Mouse (Mus musculus): ENCODE measurements at regions not wholly inside any gene's neighbourhood (a gene's known extent, or its start where the extent isn't known, plus 50 kb on each side); places are given as distances from the start of the nearest gene placed in this dataset.

DNA sequence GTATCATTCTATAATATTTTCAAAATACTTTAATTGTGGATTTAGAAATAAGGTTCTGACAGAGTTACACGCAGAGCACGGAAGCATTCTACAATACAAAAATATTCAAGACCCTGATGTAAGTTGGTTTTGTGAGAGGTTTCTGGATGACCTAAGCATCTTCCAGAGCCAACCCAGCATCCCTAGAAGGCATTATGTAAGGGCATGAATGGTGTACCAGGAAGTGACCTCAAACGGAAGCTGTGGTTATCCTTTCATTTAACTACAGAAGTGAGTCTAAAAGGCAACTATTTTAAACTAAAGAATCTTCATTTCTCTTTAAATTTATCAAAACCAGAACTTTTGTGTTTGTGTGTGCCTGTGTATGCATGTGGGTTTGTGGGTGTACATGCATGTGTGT lies 66.8 kb upstream of the Fam98a start:
- no peak overlapping the region for H3K9ac ChIP-seq (ENCODE audit: low read depth, low read length)
- no peak for ATAC-seq (replicated peaks; ENCODE audit: low FRiP score, low read depth)
- TF ChIP-seq CTCF (IDR thresholded peaks at IDR 0.05; ENCODE audit: low read depth) = no peak
- H3K9me3 ChIP-seq (replicated peaks; ENCODE audit: low read length) = no peaks in the 10 kb centered on the region
- no peak overlapping the region for H3K4me3 ChIP-seq (replicated peaks; ENCODE audit: low read depth, low read length)
- WGBS = 91% methylated on average over 3 of the region's 3 CpGs
- H3K36me3 ChIP-seq (ENCODE audit: insufficient read depth, low read length) = no peaks in the 10 kb centered on the region
- H3K27ac ChIP-seq = no peak overlapping the region
- H3K27me3 ChIP-seq (ENCODE audit: insufficient read depth, low read length) = no peaks in the 10 kb centered on the region
- H3K4me1 ChIP-seq (replicated peaks; ENCODE audit: insufficient read depth, low read length) = no peaks in the 10 kb centered on the region
- DNase-seq (ENCODE audit: low spot score) = no peak
- no peak overlapping the region for H3K4me2 ChIP-seq (ENCODE audit: low read length)

DNA sequence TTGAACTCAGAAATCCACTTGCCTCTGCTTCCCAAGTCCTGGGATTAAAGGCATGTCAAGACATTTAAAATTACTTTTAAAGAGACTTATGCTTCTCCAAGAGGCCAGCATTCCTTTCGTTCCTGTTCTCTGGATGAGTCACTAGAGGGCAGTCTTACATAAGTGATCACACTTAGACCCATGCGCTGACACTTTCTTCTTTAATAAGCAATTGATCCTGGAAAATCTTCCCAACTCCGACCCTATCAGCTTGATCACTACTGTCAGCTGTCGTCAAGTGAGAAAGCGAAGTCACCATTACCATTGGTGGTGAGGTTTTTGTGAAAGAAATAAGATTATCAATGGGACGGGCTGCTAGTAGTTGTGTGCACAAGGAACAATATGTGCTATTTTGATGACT lies 65.5 kb upstream of the Fam98a start:
- ATAC-seq (replicated peaks; ENCODE audit: low FRiP score, low read depth) = no peak
- 25% methylated on average over 6 of the region's 6 CpGs for WGBS
- TF ChIP-seq CTCF (IDR thresholded peaks at IDR 0.05; ENCODE audit: low read depth) = peak; percentile 80

DNA sequence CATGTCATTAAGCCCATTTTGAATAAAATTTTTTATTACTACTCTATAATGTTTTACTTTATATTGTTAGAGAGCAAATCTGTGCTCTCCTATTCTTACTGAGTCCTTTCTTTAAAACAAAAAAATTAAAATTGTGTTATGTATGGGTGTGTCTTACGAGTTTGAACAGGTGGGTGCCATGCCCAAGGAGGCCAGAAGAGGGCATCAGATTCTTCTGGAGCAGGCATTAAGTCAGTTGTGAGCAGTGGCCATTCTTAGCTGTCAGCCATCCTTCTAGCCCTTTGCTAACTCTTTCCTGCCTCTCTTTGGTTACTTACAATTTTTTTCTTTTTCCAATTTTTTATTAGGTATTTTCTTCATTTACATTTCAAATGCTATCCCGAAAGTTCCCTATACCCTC lies 63.6 kb upstream of the Fam98a start:
- peak; percentile 67 for TF ChIP-seq CTCF (IDR thresholded peaks at IDR 0.05; ENCODE audit: low read depth)
- ATAC-seq (replicated peaks; ENCODE audit: low FRiP score, low read depth) = no peak

More for the DNA sequence above, 65.5 kb upstream of the Fam98a start:
- Histone ChIP-seq H3K27me3 (ENCODE audit: insufficient read depth, low read length) (no peaks in the 10 kb centered on the region), H3K9ac (ENCODE audit: low read depth, low read length) (no peak overlapping the region), H3K27ac (no peak overlapping the region), H3K9me3 (replicated peaks; ENCODE audit: low read length) (no peaks in the 10 kb centered on the region), H3K4me3 (replicated peaks; ENCODE audit: low read depth, low read length) (no peak overlapping the region), H3K36me3 (ENCODE audit: insufficient read depth, low read length) (no peaks in the 10 kb centered on the region), H3K4me1 (replicated peaks; ENCODE audit: insufficient read depth, low read length) (no peaks in the 10 kb centered on the region), H3K4me2 (ENCODE audit: low read length) (no peak overlapping the region)
- peak; percentile 87 for DNase-seq (ENCODE audit: low spot score)

DNA sequence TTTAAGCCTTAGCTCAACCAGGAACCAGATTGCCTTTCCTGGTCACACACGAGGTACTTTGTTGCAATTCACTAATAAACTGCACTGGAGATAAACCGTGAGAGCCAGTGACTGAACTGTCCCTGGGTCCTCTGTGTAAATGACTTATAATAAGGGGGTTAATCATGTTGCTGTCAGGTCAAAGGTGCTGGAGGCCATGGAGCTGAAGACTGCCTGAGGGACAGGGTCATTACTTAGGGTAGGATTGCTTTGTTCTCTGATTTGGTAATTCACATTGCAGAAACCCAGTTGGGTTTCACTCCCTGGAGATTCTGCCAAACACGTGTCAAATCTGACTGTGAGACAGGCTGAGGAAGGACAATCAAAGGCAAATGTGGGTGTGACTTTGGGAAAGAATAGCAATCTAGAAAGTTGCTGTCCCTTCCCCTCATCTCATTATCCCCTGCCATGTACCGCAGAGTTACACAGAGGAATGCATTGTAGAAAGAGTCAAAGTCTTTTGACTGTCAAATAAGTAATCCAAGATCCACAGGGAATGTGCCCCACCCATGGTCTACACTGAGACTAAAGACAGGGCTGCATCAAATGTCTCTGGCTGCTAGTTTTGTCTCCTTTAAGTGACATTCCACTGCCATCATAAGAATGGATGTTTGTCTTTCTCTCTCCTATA lies 51.8 kb upstream of the Fam98a start:
- no peaks in the 10 kb centered on the region for H3K27me3 ChIP-seq (ENCODE audit: insufficient read depth, low read length)
- H3K4me3 ChIP-seq (replicated peaks; ENCODE audit: low read depth, low read length) = no peak overlapping the region
- no peaks in the 10 kb centered on the region for H3K4me1 ChIP-seq (replicated peaks; ENCODE audit: insufficient read depth, low read length)
- H3K9me3 ChIP-seq (replicated peaks; ENCODE audit: low read length) = no peaks in the 10 kb centered on the region
- ATAC-seq (replicated peaks; ENCODE audit: low FRiP score, low read depth) (0 out of 2 replicates have a peak, but pooled peaks have one; percentile 61), DNase-seq (ENCODE audit: low spot score) (no peak)
- H3K27ac ChIP-seq = no peak overlapping the region
- 14% methylated on average over 4 of the region's 4 CpGs for WGBS
- H3K9ac ChIP-seq (ENCODE audit: low read depth, low read length) = no peak overlapping the region
- no peak overlapping the region for H3K4me2 ChIP-seq (ENCODE audit: low read length)
- TF ChIP-seq CTCF (IDR thresholded peaks at IDR 0.05; ENCODE audit: low read depth) = no peak
- no peaks in the 10 kb centered on the region for H3K36me3 ChIP-seq (ENCODE audit: insufficient read depth, low read length)

More for the DNA sequence above, 63.6 kb upstream of the Fam98a start:
- Histone ChIP-seq H3K27me3 (ENCODE audit: insufficient read depth, low read length) (no peaks in the 10 kb centered on the region), H3K4me3 (replicated peaks; ENCODE audit: low read depth, low read length) (no peak overlapping the region), H3K27ac (no peak overlapping the region), H3K4me1 (replicated peaks; ENCODE audit: insufficient read depth, low read length) (no peaks in the 10 kb centered on the region), H3K9ac (ENCODE audit: low read depth, low read length) (no peak overlapping the region), H3K9me3 (replicated peaks; ENCODE audit: low read length) (no peaks in the 10 kb centered on the region), H3K4me2 (ENCODE audit: low read length) (no peak overlapping the region), H3K36me3 (ENCODE audit: insufficient read depth, low read length) (no peaks in the 10 kb centered on the region)
- DNase-seq (ENCODE audit: low spot score) = peak; percentile 45
- 78% methylated on average over 2 of the region's 2 CpGs for WGBS

All from kidney, postnatal 0 days (tissue).